Mouse (Mus musculus) kidney, adult 2 months (tissue): ENCODE data around the gene Cyp20a1. TPM values are rescaled to one million over a fixed set of nuclear protein-coding genes. Genes with fewer than 3 reads are reported as not detected.

Source experiments
- DNase-seq: peaks from one replicate; pipeline ENCODE4 v3.0.0; 2021
- H3K27ac ChIP-seq: fragments of 200-500 bp; 2 replicates; pipeline ENCODE4 v1.5.1; 2012; ENCODE audit warnings: low read depth, low read length, control low read depth, inconsistent platforms; ENCODE audit not compliant: insufficient read depth
- H3K27me3 ChIP-seq: fragments of 200-500 bp; replicated peaks from 2 replicates; pipeline ENCODE4 v1.6.1; 2012; ENCODE audit warnings: mild to moderate bottlenecking, moderate library complexity, low read length, inconsistent platforms; ENCODE audit not compliant: control insufficient read depth, insufficient read depth
- H3K36me3 ChIP-seq: fragments of 200-500 bp; 2 replicates; pipeline ENCODE4 v1.6.1; 2012; ENCODE audit warnings: mild to moderate bottlenecking, moderate library complexity, low read length, inconsistent platforms; ENCODE audit not compliant: control insufficient read depth, insufficient read depth
- H3K4me1 ChIP-seq: fragments of 200-500 bp; 2 replicates; pipeline ENCODE4 v1.6.1; 2011; ENCODE audit warnings: low read length; ENCODE audit not compliant: control insufficient read depth, insufficient read depth
- H3K4me3 ChIP-seq: fragments of 200-500 bp; 2 replicates; pipeline ENCODE4 v1.5.1; 2011; ENCODE audit warnings: mild to moderate bottlenecking, low read depth, low read length, control low read depth; ENCODE audit not compliant: insufficient read depth
- CTCF ChIP-seq: fragments of 200-500 bp; conservative IDR thresholded peaks from 2 replicates; pipeline ENCODE4 v1.5.1; 2011; ENCODE audit warnings: low read depth, mild to moderate bottlenecking, control low read depth, low read length, moderate library complexity, mixed read lengths; ENCODE audit not compliant: insufficient read depth, insufficient read length
- POLR2A ChIP-seq: fragments of 200-500 bp; IDR thresholded peaks from one replicate; pipeline ENCODE4 v1.6.1; 2011; ENCODE audit warnings: low read depth, low read length, control low read depth
- WGBS: fragments of 180-500 bp; shearing (Covaris S2); methylation state at CpG from one replicate; pipeline ENCODE4 v1.1.7; 2018; 5-methylcytosine and 5-hydroxymethylcytosine counted together
- polyA plus RNA-seq: library from polyadenylated mRNA; depleted of rRNA; stranded (reverse); fragments of >200 nt; gene quantifications from 2 replicates; pipeline ENCODE4 v1.2.3, GENCODE M21; 2012

Cyp20a1 gene
- polyA plus RNA-seq, 1 experiment = 7.7 TPM

GRCm38 (mm10) chr1:60376556-60376955 is 33.4 kb downstream of the Cyp20a1 start:
- 95% methylated on average over 1 of the region's 1 CpGs for WGBS
- Histone ChIP-seq H3K4me1 (no peaks in the 10 kb centered on the region), H3K4me3 (no peak overlapping the region), H3K27me3 (no peaks in the 10 kb centered on the region), H3K27ac (no peak overlapping the region), H3K36me3 (peaks cover 1% of the 10 kb centered on the region; the same call in 1 of the 2 replicates)
- DNase-seq = no peak
- TF ChIP-seq CTCF (no peak), POLR2A (no peak)

GRCm38 (mm10) chr1:60381910-60382309 is 38.8 kb downstream of the Cyp20a1 start:
- H3K4me3 ChIP-seq = no peak overlapping the region
- 99% methylated on average over 3 of the region's 3 CpGs for WGBS
- H3K36me3 ChIP-seq = 0 out of 2 replicates have a peak, but pooled peaks cover 1% of the 10 kb centered on the region
- TF ChIP-seq CTCF = no peak
- TF ChIP-seq POLR2A = no peak
- no peaks in the 10 kb centered on the region for H3K27me3 ChIP-seq
- DNase-seq = no peak
- H3K4me1 ChIP-seq = no peaks in the 10 kb centered on the region
- no peak overlapping the region for H3K27ac ChIP-seq

- peak; percentile 45 for DNase-seq
- H3K36me3 ChIP-seq = no peaks in the 10 kb centered on the region
- 100% methylated on average over 1 of the region's 1 CpGs for WGBS
- TF ChIP-seq CTCF (peak; percentile 38), POLR2A (no peak)
- H3K27ac ChIP-seq = no peak overlapping the region
- H3K27me3 ChIP-seq = no peaks in the 10 kb centered on the region
- no peak overlapping the region for H3K4me3 ChIP-seq
- H3K4me1 ChIP-seq = no peaks in the 10 kb centered on the region
Measured at GRCm38 (mm10) chr1:60404848-60405247, 61.7 kb downstream of the Cyp20a1 start.

GRCm38 (mm10) chr1:60408501-60409167 is 65.5 kb downstream of the Cyp20a1 start:
- H3K36me3 ChIP-seq = no peaks in the 10 kb centered on the region
- H3K4me3 ChIP-seq = peak overlapping the region; percentile 86; the same call in 1 of the 2 replicates
- H3K4me1 ChIP-seq = no peaks in the 10 kb centered on the region
- 28% methylated on average over 13 of the region's 13 CpGs for WGBS
- TF ChIP-seq CTCF (no peak), POLR2A (no peak)
- no peak for DNase-seq
- H3K27me3 ChIP-seq = no peaks in the 10 kb centered on the region
- H3K27ac ChIP-seq = peak overlapping the region; percentile 61

- Histone ChIP-seq H3K4me3 (peak within 1 kb of the TSS; percentile 86), H3K4me1 (no peaks in the 10 kb centered on the region), H3K36me3 (no peaks in the 10 kb centered on the region), H3K27me3 (no peaks in the 10 kb centered on the region), H3K27ac (peak within 1 kb of the TSS; percentile 62)
- TF ChIP-seq CTCF (no peak), POLR2A (no peak)
- under 1% methylated on average over 65 of the region's 69 CpGs for WGBS
- peak; percentile 95 for DNase-seq
Measured at GRCm38 (mm10) chr1:60409168-60409828, 66.2 kb downstream of the Cyp20a1 start, which contains the start of gene Abi2. Abi2 (plus strand) TSS chr1:60409619.

- no peaks in the 10 kb centered on the region for H3K36me3 ChIP-seq
- WGBS = under 1% methylated on average over 51 of the region's 54 CpGs
- H3K27me3 ChIP-seq = no peaks in the 10 kb centered on the region
- peak overlapping the region; percentile 62 for H3K27ac ChIP-seq
- peak; percentile 30 for DNase-seq
- peak overlapping the region; percentile 86 for H3K4me3 ChIP-seq
- H3K4me1 ChIP-seq = no peaks in the 10 kb centered on the region
- no peak for TF ChIP-seq POLR2A
- no peak for TF ChIP-seq CTCF
Measured at GRCm38 (mm10) chr1:60409928-60410817, 67.0 kb downstream of the Cyp20a1 start.
